Mouse (Mus musculus): ENCODE data around the gene Polr2b. TPM values are rescaled to one million over a fixed set of nuclear protein-coding genes. Genes with fewer than 3 reads are reported as not detected.

The Polr2b gene
- total RNA-seq, 2 experiments from 2014 or later: 48.3 to 51.5 TPM

DNA sequence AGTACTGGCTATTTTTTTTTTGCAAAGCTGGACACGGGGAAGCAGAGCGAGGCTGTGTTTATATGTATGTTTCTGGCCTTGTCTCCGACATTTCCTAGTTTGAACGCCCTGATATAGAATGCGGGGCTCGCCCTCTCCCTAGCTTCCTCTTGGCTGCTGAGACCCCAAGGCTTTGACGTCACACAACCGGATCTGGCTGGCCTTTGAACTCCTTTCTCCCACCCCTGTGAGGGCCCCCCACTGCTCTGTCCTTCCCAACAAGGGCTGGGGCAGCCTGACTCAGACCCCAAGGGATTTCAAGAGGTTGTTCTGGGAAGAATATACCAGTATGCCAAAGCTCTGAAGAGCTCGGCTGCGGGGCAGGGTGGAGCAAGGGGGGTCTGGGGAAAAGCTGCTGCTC lies 48.4 kb downstream of the Polr2b start:
- Histone ChIP-seq H3K4me3 (peak overlapping the region; percentile 52; the same call in 1 of the 2 replicates), H3K27ac (peak overlapping the region; percentile 71; the same call in 1 of the 2 replicates)
- TF ChIP-seq CTCF (conservative IDR thresholded peaks at IDR 0.05): no peak
- DNase-seq (ENCODE audit: low spot score in 2 of 2): no peak

DNA sequence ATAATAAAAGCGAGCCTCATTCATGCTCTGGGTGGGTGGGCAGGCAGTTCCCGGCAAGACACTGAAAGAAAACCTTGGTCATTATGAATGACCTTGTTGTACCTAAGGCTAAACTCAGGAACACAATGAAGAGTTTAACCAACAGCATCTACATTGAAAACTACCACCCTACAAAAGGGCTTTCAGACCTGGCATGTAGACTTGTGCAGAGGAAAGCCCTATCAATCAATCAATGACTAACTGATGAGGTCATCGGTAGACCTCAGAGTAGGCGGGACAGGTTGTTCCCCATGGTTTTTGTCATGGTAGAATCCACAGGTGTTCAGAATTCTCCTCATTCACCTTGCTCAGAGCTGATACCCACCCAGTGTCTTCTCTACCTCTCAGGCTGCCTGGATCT lies 50.0 kb downstream of the Polr2b start:
- Histone ChIP-seq H3K4me3 (no peak overlapping the region), H3K27ac (no peak overlapping the region)
- no peak for TF ChIP-seq CTCF (conservative IDR thresholded peaks at IDR 0.05)
- DNase-seq (ENCODE audit: low spot score in 2 of 2): no peak

- Histone ChIP-seq H3K27ac (no peak overlapping the region), H3K4me3 (no peak overlapping the region)
- TF ChIP-seq CTCF (conservative IDR thresholded peaks at IDR 0.05): no peak
- DNase-seq (ENCODE audit: low spot score in 2 of 2): no peak
These were observed 51.1 kb downstream of the Polr2b start for GRCm38 (mm10) chr5:77361006-77361405.

- no peak overlapping the region for H3K27ac ChIP-seq
- no peak for TF ChIP-seq CTCF (conservative IDR thresholded peaks at IDR 0.05)
- no peak overlapping the region for H3K4me3 ChIP-seq
- DNase-seq (ENCODE audit: low spot score in 2 of 2): no peak
These were observed 52.2 kb downstream of the Polr2b start for GRCm38 (mm10) chr5:77362120-77362519.

GRCm38 (mm10) chr5:77363650-77364049 lies 53.7 kb downstream of the Polr2b start:
- no peak overlapping the region for H3K27ac ChIP-seq
- DNase-seq (ENCODE audit: low spot score in 2 of 2): no peak

DNA sequence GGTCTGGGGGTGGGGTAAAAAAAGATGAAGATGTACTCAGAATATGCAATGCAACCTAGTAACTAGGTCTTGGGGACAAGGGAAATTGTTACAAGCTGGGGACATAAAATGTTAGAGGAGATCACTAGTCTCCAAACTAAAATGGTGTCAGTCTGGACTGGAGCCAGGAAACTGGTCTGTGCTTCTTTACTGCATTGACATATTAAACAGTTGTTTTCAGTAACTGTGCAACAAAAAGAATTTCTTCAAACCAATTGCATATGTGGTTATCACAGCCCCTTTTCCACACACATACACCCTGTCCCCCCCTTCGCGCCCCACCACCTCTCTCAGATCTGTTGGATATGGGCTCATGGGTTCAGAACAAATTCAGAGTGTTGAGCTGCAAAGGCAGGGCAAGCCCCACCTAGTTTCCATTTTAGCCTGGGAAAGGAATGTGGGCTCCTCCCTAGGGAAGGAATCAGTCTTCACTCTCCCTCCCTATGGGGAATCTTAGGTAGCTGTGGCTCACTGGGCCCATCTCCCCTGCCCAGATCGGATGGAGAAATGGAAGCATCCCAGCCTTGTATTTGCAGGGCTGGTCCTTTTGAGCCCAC lies 54.6 kb downstream of the Polr2b start:
- Histone ChIP-seq H3K27ac (no peak overlapping the region), H3K4me3 (no peak overlapping the region)
- no peak for TF ChIP-seq CTCF (conservative IDR thresholded peaks at IDR 0.05)
- DNase-seq (ENCODE audit: low spot score in 2 of 2): no peak

More at GRCm38 (mm10) chr5:77363650-77364049, 53.7 kb downstream of the Polr2b start:
- no peak for TF ChIP-seq CTCF (conservative IDR thresholded peaks at IDR 0.05)
- no peak overlapping the region for H3K4me3 ChIP-seq

DNA sequence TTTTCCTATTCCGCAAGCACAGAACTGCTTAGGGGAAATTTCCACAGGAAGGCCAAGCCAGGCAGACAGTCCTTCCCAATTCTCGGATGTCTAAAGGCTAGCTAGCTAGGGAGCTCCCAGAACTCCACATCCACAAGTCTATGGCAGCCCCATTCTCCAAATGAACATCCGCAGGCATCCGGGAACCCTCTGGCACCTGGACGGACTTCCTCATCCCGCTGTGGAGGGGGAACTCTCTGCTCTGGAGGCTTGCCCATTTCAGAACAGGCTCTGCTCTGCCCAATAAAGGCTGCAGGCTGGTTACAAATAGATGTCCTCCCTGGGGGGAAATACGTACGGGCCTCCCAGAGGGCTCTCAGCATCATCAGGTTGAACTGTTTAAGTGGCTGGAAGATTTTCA lies 56.4 kb downstream of the Polr2b start:
- Histone ChIP-seq H3K27ac (no peak overlapping the region), H3K4me3 (no peak overlapping the region)
- TF ChIP-seq CTCF (conservative IDR thresholded peaks at IDR 0.05): no peak
- DNase-seq (ENCODE audit: low spot score in 2 of 2): no peak

DNA sequence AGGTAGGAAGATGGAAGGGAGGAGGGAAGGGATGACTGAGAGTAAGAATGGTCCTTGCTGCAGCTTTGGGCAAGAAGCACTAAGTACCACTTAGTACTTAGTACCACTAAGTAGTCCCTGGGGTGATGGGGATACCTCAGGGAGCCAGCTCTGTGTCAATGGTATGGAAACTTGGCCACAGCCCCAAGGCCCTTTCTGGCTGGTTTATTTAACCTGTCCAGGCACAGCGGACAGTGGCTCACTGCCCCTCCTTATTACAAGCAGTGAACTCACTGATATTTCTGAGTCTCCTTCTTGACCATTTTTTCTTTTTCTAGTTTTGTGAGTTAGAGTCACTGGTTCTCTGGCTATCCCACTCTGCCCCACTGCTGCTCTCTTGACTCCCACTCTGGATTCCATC lies 57.2 kb downstream of the Polr2b start:
- TF ChIP-seq CTCF (conservative IDR thresholded peaks at IDR 0.05): no peak
- Histone ChIP-seq H3K27ac (no peak overlapping the region), H3K4me3 (no peak overlapping the region)
- DNase-seq (ENCODE audit: low spot score in 2 of 2): no peak

DNA sequence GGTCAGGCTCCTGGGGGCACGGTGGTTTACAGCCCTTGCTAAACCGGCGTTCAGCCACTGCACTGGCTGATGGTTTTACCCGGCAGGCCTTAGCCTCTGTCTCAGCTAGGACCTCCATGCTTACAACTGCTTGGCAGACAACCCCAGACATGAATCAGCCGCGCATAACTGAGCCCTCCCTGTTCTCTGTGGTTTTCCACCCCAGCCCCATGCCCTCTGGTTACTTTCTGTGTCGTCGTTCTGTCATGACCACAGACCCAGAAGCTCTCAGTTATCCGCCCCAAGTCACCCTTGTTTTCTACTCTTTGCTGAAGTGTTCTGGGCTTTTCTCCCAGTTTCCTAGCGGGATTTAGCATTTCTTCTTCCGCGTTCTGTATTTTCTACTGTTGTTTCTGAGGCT lies 57.7 kb downstream of the Polr2b start:
- no peak for DNase-seq (ENCODE audit: low spot score in 2 of 2)
- Histone ChIP-seq H3K27ac (no peak overlapping the region), H3K4me3 (no peak overlapping the region)
- TF ChIP-seq CTCF (conservative IDR thresholded peaks at IDR 0.05): no peak

- H3K27ac ChIP-seq: no peak overlapping the region
- no peak overlapping the region for H3K4me3 ChIP-seq
- DNase-seq (ENCODE audit: low spot score in 2 of 2): no peak
- no peak for TF ChIP-seq CTCF (conservative IDR thresholded peaks at IDR 0.05)
These were observed 58.2 kb downstream of the Polr2b start for GRCm38 (mm10) chr5:77368194-77368593.

GRCm38 (mm10) chr5:77369394-77369793 lies 59.4 kb downstream of the Polr2b start:
- TF ChIP-seq CTCF (conservative IDR thresholded peaks at IDR 0.05): no peak
- DNase-seq (ENCODE audit: low spot score in 2 of 2): no peak
- Histone ChIP-seq H3K4me3 (no peak overlapping the region), H3K27ac (no peak overlapping the region)

- TF ChIP-seq CTCF (conservative IDR thresholded peaks at IDR 0.05): no peak
- no peak overlapping the region for H3K27ac ChIP-seq
These were observed 60.5 kb downstream of the Polr2b start for GRCm38 (mm10) chr5:77370378-77370892.

DNA sequence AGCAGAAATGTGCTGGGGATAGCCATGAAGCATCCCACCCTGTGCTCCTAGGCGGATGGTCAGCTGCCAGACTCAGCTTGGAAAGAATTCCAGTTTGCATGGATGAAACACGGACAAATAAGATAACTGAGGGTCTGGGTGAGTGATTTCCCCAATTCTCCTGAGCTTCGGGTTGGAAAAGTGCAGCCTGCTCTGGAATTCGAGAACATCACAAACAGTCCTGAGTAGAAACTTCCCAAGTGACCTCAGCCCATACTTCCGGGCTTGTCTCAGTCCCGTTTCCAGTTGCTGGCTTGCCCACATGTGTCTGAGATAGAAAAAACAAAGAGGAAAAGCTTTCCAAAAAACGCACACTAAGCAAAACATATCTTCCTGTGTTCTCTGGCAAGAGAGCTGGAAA lies 62.3 kb downstream of the Polr2b start:
- TF ChIP-seq CTCF (conservative IDR thresholded peaks at IDR 0.05): no peak
- DNase-seq (ENCODE audit: low spot score in 2 of 2): no peak
- Histone ChIP-seq H3K27ac (no peak overlapping the region), H3K4me3 (no peak overlapping the region)

More at GRCm38 (mm10) chr5:77370378-77370892, 60.5 kb downstream of the Polr2b start:
- DNase-seq (ENCODE audit: low spot score in 2 of 2): no peak
- no peak overlapping the region for H3K4me3 ChIP-seq

DNA sequence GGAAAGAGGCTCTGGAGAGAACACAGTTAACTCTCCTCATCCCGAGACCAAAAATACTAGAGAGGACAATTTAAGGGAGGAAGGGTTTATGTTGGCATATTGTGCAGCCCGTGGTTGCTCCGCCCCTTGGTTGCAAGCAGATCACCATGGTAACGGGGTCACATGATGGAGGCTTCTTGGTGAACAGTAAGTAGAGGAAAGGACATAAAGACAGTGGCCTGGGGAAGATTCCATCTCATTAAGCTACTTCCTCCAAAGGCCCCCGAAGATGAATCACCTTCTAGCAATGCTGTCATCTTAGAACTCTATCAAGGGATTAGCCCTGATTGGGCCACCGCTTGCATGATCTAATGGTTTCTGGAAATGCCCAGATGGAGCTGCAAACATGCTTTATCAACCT lies 62.8 kb downstream of the Polr2b start:
- no peak for TF ChIP-seq CTCF (conservative IDR thresholded peaks at IDR 0.05)
- H3K4me3 ChIP-seq: no peak overlapping the region

More for the DNA sequence above, 62.8 kb downstream of the Polr2b start:
- H3K27ac ChIP-seq: no peak overlapping the region
- DNase-seq (ENCODE audit: low spot score in 2 of 2): no peak
